Mouse (Mus musculus): ENCODE results near the gene Izumo4. TPM values are rescaled to one million over a fixed set of nuclear protein-coding genes. Genes with fewer than 3 reads are reported as not detected.

Izumo4 gene
- polyA plus RNA-seq, 1 experiment from 2014 or later = 12.0 TPM

DNA sequence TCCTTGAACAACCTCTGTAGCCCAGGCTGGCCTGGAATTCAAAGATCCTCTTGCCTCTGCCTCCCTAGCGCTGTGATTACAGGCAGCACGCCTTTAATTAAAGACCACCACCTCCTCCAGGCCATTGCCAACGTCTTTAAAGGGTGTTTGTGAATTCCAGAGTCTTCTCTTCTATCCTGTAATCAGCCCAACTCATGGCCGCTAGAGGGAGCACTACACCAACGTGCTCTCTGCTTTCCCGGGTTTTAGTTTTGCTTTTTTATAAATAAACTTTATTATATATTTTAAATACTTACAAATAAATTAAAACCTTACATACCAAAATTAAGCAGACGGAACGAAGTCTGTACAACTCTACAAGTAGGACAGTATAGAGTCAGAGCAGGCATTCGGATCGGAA lies 42.8 kb upstream of the Izumo4 start:
- no peaks in the 10 kb centered on the region for H3K27me3 ChIP-seq
- no peak for DNase-seq (ENCODE audit: low read depth, low spot score)
- ChIA-PET POLR2A (interaction anchor here (2.4 kb wide), 1 partner anchor 16 kb away, joined by 16 read pairs; no protein-coding TSS in a partner anchor), CTCF (interaction anchor here (1.0 to 4.8 kb wide), 5 partner anchors 17 to 35 kb away, joined by 3 to 52 read pairs (median 8); partner anchors contain the start of gene Mknk2)
- no peak for TF ChIP-seq CTCF (IDR thresholded peaks at IDR 0.05)
- ATAC-seq = no peak
- in situ Hi-C loops (cut with MboI; ENCODE audit: low pct_unique_long_range_greater_than_20kb) = no loop called here

DNA sequence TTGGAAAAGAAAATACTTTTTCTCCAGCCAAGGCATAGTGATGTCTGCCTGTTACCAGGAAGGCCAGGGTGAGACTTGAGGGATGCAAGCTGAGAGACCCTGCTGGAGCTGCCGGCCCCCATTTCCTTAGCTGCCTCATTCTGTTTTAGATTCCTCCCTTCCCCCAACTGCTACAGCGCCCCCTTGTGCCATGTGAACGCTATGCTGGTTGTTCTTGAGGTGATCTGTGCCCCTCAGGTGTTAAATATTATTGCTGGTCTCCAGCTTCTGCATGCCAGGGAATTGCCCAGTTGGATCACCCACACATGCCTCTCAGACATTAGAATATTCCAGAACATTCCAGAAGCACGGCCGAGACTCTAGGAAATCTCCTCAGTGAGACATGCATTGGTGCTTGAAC lies 40.8 kb upstream of the Izumo4 start:
- no peak for TF ChIP-seq CTCF (IDR thresholded peaks at IDR 0.05)
- DNase-seq (ENCODE audit: low read depth, low spot score) (no peak), ATAC-seq (no peak)
- in situ Hi-C loops (cut with MboI; ENCODE audit: low pct_unique_long_range_greater_than_20kb) = no loop called here
- H3K27me3 ChIP-seq = no peaks in the 10 kb centered on the region
- CTCF ChIA-PET = interaction anchor here (0.7 to 4.8 kb wide), 12 partner anchors 9 to 94 kb away, joined by 3 to 52 read pairs (median 4); partner anchors contain the start of genes Csnk1g2 and Mknk2
- POLR2A ChIA-PET = interaction anchor here (2.4 kb wide), 1 partner anchor 14 kb away, joined by 16 read pairs; no protein-coding TSS in a partner anchor

DNA sequence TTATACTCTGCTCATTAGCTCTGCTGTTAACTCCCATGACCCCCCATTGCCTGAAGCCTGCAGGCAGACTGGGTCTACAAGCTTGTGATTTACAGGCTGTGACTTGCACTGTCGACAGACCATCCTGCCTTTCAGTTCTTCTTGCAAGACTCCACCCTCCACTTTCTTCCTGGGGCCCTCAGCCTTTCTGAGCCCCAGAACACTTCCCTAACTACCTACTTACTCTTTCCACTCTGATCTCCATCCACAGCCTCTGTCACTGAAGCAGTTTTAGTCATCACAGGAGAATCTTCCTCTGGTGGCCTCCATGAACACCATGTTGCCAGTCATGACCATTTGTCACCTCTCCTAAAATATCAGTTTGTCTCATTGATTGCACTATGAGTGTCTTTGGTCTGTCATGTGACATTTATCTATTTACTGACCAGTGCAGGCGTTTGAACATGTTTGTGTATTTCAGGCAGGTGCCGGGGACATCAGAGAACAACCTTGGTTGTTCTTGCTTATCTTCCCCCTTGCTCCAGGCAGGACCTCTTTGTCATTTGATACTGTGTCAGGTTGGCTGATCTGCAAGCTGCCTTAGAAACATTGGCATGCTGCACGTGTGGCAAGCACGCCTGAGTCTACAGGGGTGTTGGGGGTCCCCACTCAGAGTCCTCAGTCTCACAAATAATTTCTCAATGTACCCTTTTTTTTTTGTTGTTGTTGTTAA lies 38.3 kb upstream of the Izumo4 start:
- in situ Hi-C loops (cut with MboI; ENCODE audit: low pct_unique_long_range_greater_than_20kb) = no loop called here
- ChIA-PET POLR2A (interaction anchor here (1.0 to 7.5 kb wide), 2 partner anchors 14 to 73 kb away, joined by 3 to 78 read pairs; partner anchors contain the start of gene Mknk2), CTCF (interaction anchor here (0.8 to 4.8 kb wide), 4 partner anchors 11 to 24 kb away, joined by 3 to 52 read pairs (median 4); partner anchors contain the start of gene Mknk2)
- ATAC-seq (no peak), DNase-seq (ENCODE audit: low read depth, low spot score) (no peak)
- no peak for TF ChIP-seq CTCF (IDR thresholded peaks at IDR 0.05)
- no peaks in the 10 kb centered on the region for H3K27me3 ChIP-seq

DNA sequence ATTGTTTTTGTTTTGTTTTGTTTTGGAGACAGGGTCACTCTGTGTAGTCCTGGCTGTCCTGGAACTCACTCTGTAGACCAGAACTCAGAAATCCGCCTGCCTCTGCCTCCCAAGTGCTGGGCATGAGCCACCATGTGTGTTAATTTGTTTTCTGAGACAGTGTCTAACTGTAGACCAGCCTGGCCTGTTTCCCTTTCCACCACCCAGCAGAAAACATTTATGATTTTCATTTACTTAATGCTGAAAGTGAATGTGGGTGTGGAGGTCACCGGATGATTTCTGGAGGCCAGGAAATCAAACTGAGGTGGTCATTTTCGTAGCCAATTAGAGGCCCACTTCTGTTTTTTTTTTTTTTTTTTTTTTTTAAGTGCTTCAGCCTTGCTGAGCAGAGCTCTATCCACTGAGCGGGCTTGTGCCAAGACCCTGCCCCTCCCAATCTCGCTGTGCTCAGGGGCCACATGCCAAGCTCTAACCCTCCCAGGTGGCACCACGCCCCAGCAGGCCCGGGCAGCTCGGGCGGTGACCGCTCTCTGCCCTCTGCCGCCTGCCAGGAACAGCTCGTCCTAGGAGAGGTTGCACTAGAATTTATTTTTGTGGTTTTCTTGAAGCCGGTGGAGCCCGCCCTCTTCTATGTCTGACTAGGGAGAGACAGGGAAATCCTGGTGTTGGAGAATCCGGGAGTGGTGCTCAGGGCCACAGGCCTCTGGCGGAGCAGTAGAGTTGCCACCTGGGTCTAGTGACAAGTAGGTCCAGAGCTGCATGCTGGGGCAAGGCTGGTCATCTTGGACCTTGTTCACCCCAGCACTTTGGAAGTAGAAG lies 37.6 kb upstream of the Izumo4 start:
- in situ Hi-C loops (cut with MboI; ENCODE audit: low pct_unique_long_range_greater_than_20kb) = no loop called here
- TF ChIP-seq CTCF (IDR thresholded peaks at IDR 0.05) = no peak
- ChIA-PET POLR2A (interaction anchor here (1.0 to 7.5 kb wide), 2 partner anchors 13 to 72 kb away, joined by 3 to 78 read pairs; partner anchors contain the start of gene Mknk2), CTCF (interaction anchor here (0.8 to 1.7 kb wide), 3 partner anchors 11 to 86 kb away, joined by 3 to 7 read pairs (median 4); partner anchors contain the start of gene Mknk2)
- H3K27me3 ChIP-seq = no peaks in the 10 kb centered on the region
- no peak for DNase-seq (ENCODE audit: low read depth, low spot score)
- peak; percentile 52 for ATAC-seq

DNA sequence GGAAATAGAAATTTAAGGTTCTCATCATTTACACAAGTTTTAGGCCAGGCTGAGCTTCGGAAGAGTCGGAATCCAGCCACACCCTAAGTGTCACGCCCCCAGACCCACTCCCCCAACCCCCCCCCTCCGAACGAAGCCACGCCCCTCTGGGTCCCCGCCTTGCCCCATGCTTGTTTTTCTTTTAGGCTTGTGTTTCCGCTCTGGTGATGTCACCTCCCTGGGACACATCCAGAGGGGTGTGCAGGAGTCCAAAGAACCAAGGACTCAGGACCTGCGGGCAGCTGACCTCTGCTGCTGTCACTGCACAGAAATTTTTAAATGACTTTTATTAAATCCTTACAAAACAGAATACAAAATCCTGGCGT lies 37.0 kb upstream of the Izumo4 start:
- DNase-seq (ENCODE audit: low read depth, low spot score) = no peak
- TF ChIP-seq CTCF (IDR thresholded peaks at IDR 0.05) = no peak
- CTCF ChIA-PET = interaction anchor here (1.4 to 1.7 kb wide), 2 partner anchors 12 to 86 kb away, joined by 3 to 7 read pairs; no protein-coding TSS in a partner anchor
- H3K27me3 ChIP-seq = no peaks in the 10 kb centered on the region
- in situ Hi-C loops (cut with MboI; ENCODE audit: low pct_unique_long_range_greater_than_20kb) = no loop called here
- POLR2A ChIA-PET = interaction anchor here (1.0 to 7.5 kb wide), 2 partner anchors 13 to 72 kb away, joined by 3 to 78 read pairs; partner anchors contain the start of gene Mknk2
- ATAC-seq = peak; percentile 19

DNA sequence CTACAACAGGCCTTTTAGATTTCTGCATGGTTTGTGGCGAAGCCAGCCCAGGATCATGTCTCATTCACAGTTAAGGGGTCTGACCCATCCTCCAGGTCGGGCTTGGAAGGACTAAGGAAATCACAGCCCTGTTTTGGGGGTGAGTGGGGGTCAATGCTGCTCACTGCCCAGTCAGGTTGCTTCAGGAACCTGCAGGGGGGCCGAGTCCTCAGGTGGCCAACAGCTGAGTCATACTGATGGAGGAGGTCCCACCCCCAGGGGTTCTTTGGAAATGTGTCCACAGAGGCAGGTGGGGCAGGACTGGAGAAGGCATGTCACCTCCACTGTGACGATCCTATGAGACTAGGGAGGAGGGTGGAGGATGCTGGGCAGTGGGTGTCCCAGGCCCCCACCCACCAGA lies 36.5 kb upstream of the Izumo4 start:
- no peak for ATAC-seq
- no peak for DNase-seq (ENCODE audit: low read depth, low spot score)
- in situ Hi-C loops (cut with MboI; ENCODE audit: low pct_unique_long_range_greater_than_20kb) = no loop called here
- no peak for TF ChIP-seq CTCF (IDR thresholded peaks at IDR 0.05)
- H3K27me3 ChIP-seq = no peaks in the 10 kb centered on the region
- POLR2A ChIA-PET = interaction anchor here (7.5 kb wide), 1 partner anchor 12 kb away, joined by 78 read pairs; the partner anchor contains the start of gene Mknk2
- CTCF ChIA-PET = interaction anchor here (1.3 to 1.7 kb wide), 3 partner anchors 10 to 87 kb away, joined by 3 to 7 read pairs (median 4); no protein-coding TSS in a partner anchor

DNA sequence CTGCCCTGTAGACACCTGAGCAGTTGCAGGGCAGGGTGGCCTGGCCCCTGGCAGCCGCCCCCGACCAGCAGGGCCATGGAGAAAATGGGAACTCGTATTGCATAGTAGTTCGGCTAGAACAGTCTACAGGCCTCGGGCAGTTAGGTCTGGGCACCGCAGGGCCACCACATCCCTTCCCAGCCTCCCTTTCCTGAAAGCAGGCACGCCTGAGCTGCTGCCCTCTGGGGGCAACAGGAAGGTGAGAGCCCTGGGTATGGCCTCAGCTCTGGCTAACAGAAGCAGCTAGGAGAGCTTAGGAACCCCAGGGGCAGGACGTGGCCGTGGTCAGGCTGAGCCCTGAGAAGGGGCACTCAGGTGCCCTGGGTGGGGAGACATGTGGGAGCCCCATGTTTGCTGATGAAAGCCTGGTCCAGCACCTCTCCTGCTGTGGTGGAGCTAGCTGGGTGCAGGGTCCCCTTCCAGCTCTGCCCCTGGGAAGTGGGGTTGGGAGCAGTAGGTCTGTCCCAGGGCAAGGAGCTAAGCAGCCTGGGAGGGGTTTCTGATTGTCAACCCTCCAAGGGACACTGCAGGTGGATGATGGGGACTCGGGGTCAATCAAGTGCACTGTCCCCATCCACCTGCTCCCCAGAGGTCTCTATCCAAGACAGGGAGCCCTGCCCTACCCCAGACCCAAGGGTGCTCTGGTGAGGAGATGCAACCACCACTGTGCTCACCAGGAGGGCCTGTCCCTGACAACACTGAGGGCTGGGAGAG lies 35.8 kb upstream of the Izumo4 start:
- no peaks in the 10 kb centered on the region for H3K27me3 ChIP-seq
- CTCF ChIA-PET = interaction anchor here (0.8 to 1.7 kb wide), 4 partner anchors 9 to 89 kb away, joined by 3 to 7 read pairs (median 4); partner anchors contain the start of gene Mknk2
- DNase-seq (ENCODE audit: low read depth, low spot score) (no peak), ATAC-seq (peak; percentile 1)
- in situ Hi-C loops (cut with MboI; ENCODE audit: low pct_unique_long_range_greater_than_20kb) = no loop called here
- POLR2A ChIA-PET = interaction anchor here (7.5 kb wide), 1 partner anchor 12 kb away, joined by 78 read pairs; the partner anchor contains the start of gene Mknk2
- no peak for TF ChIP-seq CTCF (IDR thresholded peaks at IDR 0.05)

DNA sequence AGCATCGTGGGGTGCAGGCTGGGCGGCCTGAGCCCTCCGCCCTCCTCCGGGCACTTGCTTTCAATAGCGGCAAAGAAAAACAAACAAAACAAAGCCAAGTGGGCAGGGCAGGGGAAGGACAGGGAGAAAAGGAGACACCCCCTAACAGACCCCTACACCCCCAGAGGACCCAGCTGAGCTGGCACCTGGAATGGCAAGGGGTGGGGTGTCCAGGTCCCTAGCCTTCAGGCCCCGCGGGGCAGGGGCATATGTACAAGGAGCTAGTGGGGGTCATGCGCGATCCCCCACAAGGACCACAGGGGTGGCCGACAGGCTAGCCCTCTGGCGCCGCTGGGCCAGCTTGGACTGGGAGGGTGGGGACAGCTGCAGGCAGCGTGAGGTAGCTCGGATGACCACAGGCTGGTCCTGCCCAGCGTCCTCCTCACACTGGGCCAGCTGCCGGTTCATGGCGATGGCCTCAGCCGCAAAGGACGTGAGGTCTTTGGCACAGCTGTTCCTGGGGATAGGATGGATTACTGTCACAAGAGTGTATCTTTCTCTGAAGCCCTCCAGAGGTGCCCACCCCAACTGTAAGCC lies 35.1 kb upstream of the Izumo4 start:
- DNase-seq (ENCODE audit: low read depth, low spot score) (no peak), ATAC-seq (no peak)
- POLR2A ChIA-PET = interaction anchor here (7.5 kb wide), 1 partner anchor 11 kb away, joined by 78 read pairs; the partner anchor contains the start of gene Mknk2
- no peaks in the 10 kb centered on the region for H3K27me3 ChIP-seq
- no peak for TF ChIP-seq CTCF (IDR thresholded peaks at IDR 0.05)
- in situ Hi-C loops (cut with MboI; ENCODE audit: low pct_unique_long_range_greater_than_20kb) = no loop called here
- CTCF ChIA-PET = interaction anchor here (0.8 to 1.3 kb wide), 3 partner anchors 8 to 89 kb away, joined by 3 to 4 read pairs (median 4); partner anchors contain the start of gene Mknk2

DNA sequence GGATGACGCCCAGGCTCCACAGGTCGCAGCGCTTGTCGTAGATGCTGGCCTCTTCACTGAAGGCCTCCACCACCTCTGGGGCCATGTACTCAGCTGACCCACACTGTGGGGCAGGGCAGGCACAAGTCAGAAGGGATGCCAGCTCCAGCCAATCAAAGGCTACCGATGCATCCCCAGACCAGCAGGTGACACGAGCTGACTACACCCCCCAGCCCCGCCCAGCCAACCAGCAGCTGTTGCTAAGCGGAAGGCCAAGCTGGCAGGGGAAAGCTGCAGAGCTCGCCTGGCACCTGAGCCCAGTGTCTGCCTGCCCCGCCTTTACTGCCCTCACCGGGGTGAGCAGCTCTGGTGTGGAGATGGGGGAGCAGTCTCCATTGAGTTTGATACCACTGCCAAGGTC lies 33.4 kb upstream of the Izumo4 start:
- H3K27me3 ChIP-seq = no peaks in the 10 kb centered on the region
- in situ Hi-C loops (cut with MboI; ENCODE audit: low pct_unique_long_range_greater_than_20kb) = no loop called here
- no peak for DNase-seq (ENCODE audit: low read depth, low spot score)
- no peak for TF ChIP-seq CTCF (IDR thresholded peaks at IDR 0.05)
- CTCF ChIA-PET = no interaction called here
- POLR2A ChIA-PET = interaction anchor here (7.5 kb wide), 1 partner anchor 9 kb away, joined by 78 read pairs; the partner anchor contains the start of gene Mknk2
- ATAC-seq = no peak
